Mouse (Mus musculus) adrenal gland, adult 18-20 months (tissue): ENCODE data around the gene Vmn2r106. TPM values are rescaled to one million over a fixed set of nuclear protein-coding genes. Genes with fewer than 3 reads are reported as not detected.

ENCODE experiments used
- DNase-seq, 2 experiments: peaks; one replicate each; pipeline ENCODE4 v3.0.0; 2021 to 2022; ENCODE audit warnings: low spot score in 2 of 2
- long read RNA-seq, 2 experiments: library from polyadenylated mRNA; stranded (forward); transcript quantifications; one replicate each; pipeline ENCODE4 v2.0.0; 2021
- total RNA-seq, 2 experiments: library from RNA; stranded (reverse); gene quantifications; 1 replicate in 1 of 2; 2 replicates in 1 of 2; pipeline ENCODE4 v1.2.3; 2021

The Vmn2r106 gene
- total RNA-seq, result not detected
- long read RNA-seq, experiment 1, result 0 reads
- long read RNA-seq, experiment 2, result 0 reads

- DNase-seq, result no peak
These were observed at the start of gene Vmn2r106 for GRCm38 (mm10) chr17:20285453-20285852. TSS of gene Vmn2r106 (minus strand) at chr17:20285553.

GRCm38 (mm10) chr17:20305790-20306189 is 20.4 kb upstream of the Vmn2r106 start:
- no peak for DNase-seq

- no peak for DNase-seq
These were observed 1.6 kb upstream of the Vmn2r106 start for GRCm38 (mm10) chr17:20286906-20287305.

- no peak for DNase-seq
These were observed 29.8 kb downstream of the Vmn2r106 start for GRCm38 (mm10) chr17:20255522-20255921.

GRCm38 (mm10) chr17:20234952-20235351 is 50.4 kb downstream of the Vmn2r106 start, which contains the start of gene Vmn2r105:
TSS of gene Vmn2r105 (minus strand) at chr17:20235052.
- no peak for DNase-seq

Other genes starting within 250 kb of the Vmn2r106 start
- not detected for gene Vmn2r104, start 237.2 kb downstream of the Vmn2r106 start, total RNA-seq
- not detected for gene Fpr-rs7, start 171.3 kb downstream of the Vmn2r106 start, total RNA-seq
- not detected for gene Fpr-rs6, start 102.5 kb downstream of the Vmn2r106 start, total RNA-seq
- gene Vmn2r105, start 50.5 kb downstream of the Vmn2r106 start, total RNA-seq, result not detected
- gene Vmn2r107, start 59.7 kb upstream of the Vmn2r106 start, total RNA-seq, result not detected
- not detected for gene Vmn1r224, start 128.6 kb upstream of the Vmn2r106 start, total RNA-seq
- gene Vmn2r108, start 195.8 kb upstream of the Vmn2r106 start, total RNA-seq, result not detected
- not detected for gene Vmn1r225, start 212.6 kb upstream of the Vmn2r106 start, total RNA-seq